Mouse (Mus musculus): ENCODE measurements at regions not wholly inside any gene's neighbourhood (a gene's known extent, or its start where the extent isn't known, plus 50 kb on each side); places are given as distances from the start of the nearest gene placed in this dataset.
"Not testable (repeated sequence)": the region's sequence is repeated elsewhere in the genome, so short reads cannot be mapped to it uniquely, and the experiment has no call there.

GRCm38 (mm10) chr17:26335551-26335950 is 79.1 kb upstream of the Neurl1b start:
- DNase-seq (ENCODE audit: low spot score in 2 of 2) = no peak

- DNase-seq (ENCODE audit: low spot score in 2 of 2) = peak in 1 of 2 experiments; percentile 21
These were observed 78.6 kb upstream of the Neurl1b start for GRCm38 (mm10) chr17:26336011-26336410.

- no peak for DNase-seq (ENCODE audit: low spot score in 2 of 2)
These were observed 77.5 kb upstream of the Neurl1b start for GRCm38 (mm10) chr17:26337106-26337505.

GRCm38 (mm10) chr17:26345436-26345835 is 69.2 kb upstream of the Neurl1b start:
- DNase-seq (ENCODE audit: low spot score in 2 of 2) = not testable (repeated sequence)

- DNase-seq (ENCODE audit: low spot score in 2 of 2) = no peak
These were observed 66.5 kb upstream of the Neurl1b start for GRCm38 (mm10) chr17:26348116-26348515.

- DNase-seq (ENCODE audit: low spot score in 2 of 2) = no peak
These were observed 64.9 kb upstream of the Neurl1b start for GRCm38 (mm10) chr17:26349741-26350140.

- DNase-seq (ENCODE audit: low spot score in 2 of 2) = no peak
These were observed 64.4 kb upstream of the Neurl1b start for GRCm38 (mm10) chr17:26350216-26350615.

GRCm38 (mm10) chr17:26351991-26352390 is 62.6 kb upstream of the Neurl1b start:
- DNase-seq (ENCODE audit: low spot score in 2 of 2) = no peak

- no peak for DNase-seq (ENCODE audit: low spot score in 2 of 2)
These were observed 61.9 kb upstream of the Neurl1b start for GRCm38 (mm10) chr17:26352712-26353111.

GRCm38 (mm10) chr17:26354431-26354830 is 60.2 kb upstream of the Neurl1b start:
- no peak for DNase-seq (ENCODE audit: low spot score in 2 of 2)

GRCm38 (mm10) chr17:26355301-26355700 is 59.3 kb upstream of the Neurl1b start:
- no peak for DNase-seq (ENCODE audit: low spot score in 2 of 2)

- DNase-seq (ENCODE audit: low spot score in 2 of 2) = no peak
These were observed 57.7 kb upstream of the Neurl1b start for GRCm38 (mm10) chr17:26356906-26357305.

GRCm38 (mm10) chr17:26357784-26358183 is 56.8 kb upstream of the Neurl1b start:
- DNase-seq (ENCODE audit: low spot score in 2 of 2) = peak; percentile 67 to 76

- DNase-seq (ENCODE audit: low spot score in 2 of 2) = no peak
These were observed 53.9 kb upstream of the Neurl1b start for GRCm38 (mm10) chr17:26360711-26361110.

GRCm38 (mm10) chr17:26361420-26361819 is 53.2 kb upstream of the Neurl1b start:
- DNase-seq (ENCODE audit: low spot score in 2 of 2) = no peak

GRCm38 (mm10) chr17:26361992-26362391 is 52.6 kb upstream of the Neurl1b start:
- no peak for DNase-seq (ENCODE audit: low spot score in 2 of 2)

GRCm38 (mm10) chr17:26362586-26363361 is 51.9 kb upstream of the Neurl1b start:
- DNase-seq (ENCODE audit: low spot score in 2 of 2) = no peak

- DNase-seq (ENCODE audit: low spot score in 2 of 2) = no peak
These were observed 50.6 kb upstream of the Neurl1b start for GRCm38 (mm10) chr17:26363853-26364532.

Data from heart, adult 9 months (tissue).